Mouse (Mus musculus): ENCODE data around the gene Ap3b1. TPM values are rescaled to one million over a fixed set of nuclear protein-coding genes. Genes with fewer than 3 reads are reported as not detected.
"Not testable (repeated sequence)": the region's sequence is repeated elsewhere in the genome, so short reads cannot be mapped to it uniquely, and the experiment has no call there.

Ap3b1 gene
- total and polyA plus RNA-seq, 3 experiments: 46.0 to 113 (median 60.7) TPM

- peak; percentile 86 for TF ChIP-seq NELFE (IDR thresholded peaks at IDR 0.05; ENCODE audit: low read depth, low read length)
These were observed at the start of gene Ap3b1 (continued) for GRCm38 (mm10) chr13:94358401-94359265.

DNA sequence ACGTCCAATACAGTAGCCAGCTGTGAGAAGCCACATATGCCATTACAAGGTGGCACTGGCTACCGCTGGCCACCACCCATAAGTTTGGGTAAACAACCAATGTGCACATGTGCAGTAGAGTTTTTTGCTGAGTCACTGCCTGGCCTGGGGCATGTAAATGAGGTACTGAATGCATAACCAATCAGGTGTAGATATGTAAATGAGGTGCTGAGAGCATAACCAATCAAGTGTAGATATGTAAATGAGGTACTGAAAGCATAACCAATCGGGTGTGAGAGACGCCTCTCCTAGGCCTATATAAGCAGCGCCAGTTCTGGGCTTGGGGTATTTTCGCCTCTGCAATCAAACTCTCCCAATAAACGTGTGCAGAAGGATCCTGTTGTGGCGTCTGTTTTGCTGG, 45.9 kb upstream of the Ap3b1 start:
- H3K4me1 ChIP-seq (ENCODE audit: control insufficient read depth in 1 of 2, insufficient read depth in 2 of 2); H3K4me3 ChIP-seq (replicated peaks in 1 of 3; ENCODE audit: low read depth in 2 of 3, low read length in 2 of 3, poor library complexity in 1 of 3); in situ Hi-C loops (cut with MboI; ENCODE audit: low pct_ligation_motif_present, low pct_unique_long_range_greater_than_20kb, low sequenced_read_pairs); H3K9ac ChIP-seq (ENCODE audit: insufficient read depth, low read depth); H3K79me2 ChIP-seq (replicated peaks; ENCODE audit: control insufficient read depth, extremely low read depth, insufficient read depth, poor library complexity, severe bottlenecking); H3K27me3 ChIP-seq (replicated peaks); H3K27ac ChIP-seq (ENCODE audit: insufficient read depth, low read depth); H3K9me3 ChIP-seq (replicated peaks; ENCODE audit: low read length); dilution Hi-C loops (cut with MboI; ENCODE audit: extremely low pct_ligation_motif_present, extremely low pct_unique_long_range_greater_than_20kb, low sequenced_read_pairs); H3K36me3 ChIP-seq (replicated peaks in 1 of 2; ENCODE audit: control insufficient read depth in 1 of 2, insufficient read depth in 1 of 2, low read length in 1 of 2); H3K4me2 ChIP-seq (ENCODE audit: insufficient read depth, low read depth, poor library complexity, severe bottlenecking): not testable (repeated sequence)
- DNase-seq (ENCODE audit: extremely low read depth): peak; percentile 10

GRCm38 (mm10) chr13:94316975-94317511, 41.7 kb upstream of the Ap3b1 start:
- H3K4me1 ChIP-seq (ENCODE audit: control insufficient read depth in 1 of 2, insufficient read depth in 2 of 2): no peaks in the 10 kb centered on the region; a peak in 1 of 4 replicates
- H3K79me2 ChIP-seq (replicated peaks; ENCODE audit: control insufficient read depth, extremely low read depth, insufficient read depth, poor library complexity, severe bottlenecking): no peaks in the 10 kb centered on the region
- in situ Hi-C loops (cut with MboI; ENCODE audit: low pct_ligation_motif_present, low pct_unique_long_range_greater_than_20kb, low sequenced_read_pairs): no loop called here
- H3K9me3 ChIP-seq (replicated peaks; ENCODE audit: low read length): peaks cover 3% of the 10 kb centered on the region
- no peak for DNase-seq (ENCODE audit: extremely low read depth)
- dilution Hi-C loops (cut with MboI; ENCODE audit: extremely low pct_ligation_motif_present, extremely low pct_unique_long_range_greater_than_20kb, low sequenced_read_pairs): no loop called here
- TF ChIP-seq USF2 (conservative IDR thresholded peaks at IDR 0.05; ENCODE audit: low read depth, low read length): no peak
- no peak for TF ChIP-seq TBP (conservative IDR thresholded peaks at IDR 0.05; ENCODE audit: low read depth, low read length)
- no peak overlapping the region for H3K4me3 ChIP-seq (replicated peaks in 1 of 3; ENCODE audit: low read depth in 2 of 3, low read length in 2 of 3, poor library complexity in 1 of 3)
- no peaks in the 10 kb centered on the region for H3K27me3 ChIP-seq (replicated peaks)
- no peak overlapping the region for H3K27ac ChIP-seq (ENCODE audit: insufficient read depth, low read depth)
- H3K9ac ChIP-seq (ENCODE audit: insufficient read depth, low read depth): no peak overlapping the region
- H3K4me2 ChIP-seq (ENCODE audit: insufficient read depth, low read depth, poor library complexity, severe bottlenecking): no peak overlapping the region
- no peaks in the 10 kb centered on the region for H3K36me3 ChIP-seq (replicated peaks in 1 of 2; ENCODE audit: control insufficient read depth in 1 of 2, insufficient read depth in 1 of 2, low read length in 1 of 2)

DNA sequence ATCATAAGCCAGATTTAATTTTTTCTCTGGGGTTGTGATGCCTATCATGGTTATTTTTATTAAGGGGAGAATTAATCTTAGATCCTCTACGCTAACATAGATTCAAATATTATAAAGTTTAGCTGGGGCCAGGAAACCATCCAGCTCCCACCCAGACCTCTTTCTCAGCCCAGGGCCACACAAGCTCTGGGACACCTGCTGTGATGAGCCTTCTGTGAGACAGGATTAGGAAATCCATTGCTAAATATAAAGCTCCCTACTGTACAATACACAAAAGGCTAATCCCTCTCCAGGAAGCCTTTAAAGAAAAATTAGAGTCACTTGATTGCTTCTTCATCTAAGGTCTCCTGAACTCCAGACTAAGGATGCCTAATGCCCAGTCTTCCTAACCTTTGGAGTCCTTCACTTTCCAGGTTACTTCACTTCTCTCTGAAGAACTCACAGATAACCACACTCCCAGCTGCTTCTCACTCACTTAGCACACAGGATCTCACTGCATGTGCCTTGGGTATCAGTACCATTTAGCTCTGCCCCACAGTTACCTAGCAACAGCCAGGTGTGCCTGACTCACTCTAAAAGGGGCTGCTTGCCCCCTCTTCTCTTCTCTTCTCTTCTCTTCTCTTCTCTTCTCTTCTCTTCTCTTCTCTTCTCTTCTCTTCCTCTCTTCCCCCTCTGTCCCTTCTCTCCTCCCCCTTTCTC, 37.5 kb upstream of the Ap3b1 start:
- no peak for DNase-seq (ENCODE audit: extremely low read depth)
- Histone ChIP-seq H3K9ac (ENCODE audit: insufficient read depth, low read depth) (no peak overlapping the region), H3K27me3 (replicated peaks) (no peaks in the 10 kb centered on the region), H3K79me2 (replicated peaks; ENCODE audit: control insufficient read depth, extremely low read depth, insufficient read depth, poor library complexity, severe bottlenecking) (no peaks in the 10 kb centered on the region), H3K4me2 (ENCODE audit: insufficient read depth, low read depth, poor library complexity, severe bottlenecking) (no peak overlapping the region), H3K9me3 (replicated peaks; ENCODE audit: low read length) (peaks cover 8% of the 10 kb centered on the region), H3K4me1 (ENCODE audit: control insufficient read depth in 1 of 2, insufficient read depth in 2 of 2) (peaks cover 0 to 4% of the 10 kb centered on the region in 2 experiments; a peak in 2 of 4 replicates), H3K36me3 (replicated peaks in 1 of 2; ENCODE audit: control insufficient read depth in 1 of 2, insufficient read depth in 1 of 2, low read length in 1 of 2) (no peaks in the 10 kb centered on the region), H3K27ac (ENCODE audit: insufficient read depth, low read depth) (no peak overlapping the region), H3K4me3 (replicated peaks in 1 of 3; ENCODE audit: low read depth in 2 of 3, low read length in 2 of 3, poor library complexity in 1 of 3) (no peak overlapping the region)
- dilution Hi-C loops (cut with MboI; ENCODE audit: extremely low pct_ligation_motif_present, extremely low pct_unique_long_range_greater_than_20kb, low sequenced_read_pairs): no loop called here
- TF ChIP-seq MAZ (IDR thresholded peaks at IDR 0.05; ENCODE audit: low read depth, low read length) (no peak), MAFK (IDR thresholded peaks at IDR 0.05; ENCODE audit: insufficient replicate concordance, low read length) (no peak), JUN (IDR thresholded peaks at IDR 0.05; ENCODE audit: insufficient read depth, low read depth, low read length) (no peak), USF1 (IDR thresholded peaks at IDR 0.05; ENCODE audit: low read depth, low read length) (no peak), MXI1 (IDR thresholded peaks at IDR 0.05; ENCODE audit: low read depth, low read length) (no peak), ZC3H11A (IDR thresholded peaks at IDR 0.05; ENCODE audit: low read depth, low read length) (no peak), NELFE (IDR thresholded peaks at IDR 0.05; ENCODE audit: low read depth, low read length) (no peak), MEF2A (IDR thresholded peaks at IDR 0.05; ENCODE audit: borderline replicate concordance, low read depth, low read length) (no peak), KAT2A (IDR thresholded peaks at IDR 0.05; ENCODE audit: insufficient replicate concordance, low read length) (no peak), ZKSCAN1 (IDR thresholded peaks at IDR 0.05; ENCODE audit: borderline replicate concordance, low read depth, low read length) (no peak), IRF4 (IDR thresholded peaks at IDR 0.05; ENCODE audit: low read depth, low read length) (no peak), ETS1 (conservative IDR thresholded peaks at IDR 0.05; ENCODE audit: low read depth, low read length) (no peak), POLR2A (IDR thresholded peaks at IDR 0.05; ENCODE audit: low read depth, low read length) (no peak), ZMIZ1 (IDR thresholded peaks at IDR 0.05; ENCODE audit: low read depth, low read length) (no peak)
- in situ Hi-C loops (cut with MboI; ENCODE audit: low pct_ligation_motif_present, low pct_unique_long_range_greater_than_20kb, low sequenced_read_pairs): no loop called here
